Mouse (Mus musculus) liver, embryonic 14.5 days (tissue): ENCODE measurements around the gene Ltbr. TPM values are rescaled to one million over a fixed set of nuclear protein-coding genes. Genes with fewer than 3 reads are reported as not detected.

ENCODE experiments used
- ATAC-seq: fragments of 200-750 bp; cut with Nextera tagmentation; 2 replicates; pipeline ENCODE4 v1.8.0; 2017; ENCODE audit warnings: moderate number of reproducible peaks, mild to moderate bottlenecking, moderate library complexity; ENCODE audit not compliant: insufficient read depth
- DNase-seq, 3 experiments: peaks; one replicate each; pipeline ENCODE4 v3.0.0-alpha.2; 2012 to 2013; ENCODE audit warnings: low read depth in 3 of 3, low spot score in 3 of 3
- H3K27ac ChIP-seq: fragments of 300-500 bp; sonication (generic); 2 replicates; pipeline ENCODE4 v1.5.1; 2014; ENCODE audit warnings: moderate library complexity, mild to moderate bottlenecking, control low read depth, inconsistent platforms
- H3K27me3 ChIP-seq: fragments of 300-500 bp; sonication (generic); 2 replicates; pipeline ENCODE4 v1.6.1; 2014; ENCODE audit warnings: mild to moderate bottlenecking, low read length, moderate library complexity; ENCODE audit not compliant: control insufficient read depth, insufficient read depth
- H3K36me3 ChIP-seq: fragments of 300-500 bp; sonication (generic); replicated peaks from 2 replicates; pipeline ENCODE4 v1.6.1; 2014; ENCODE audit warnings: low read depth; ENCODE audit not compliant: control insufficient read depth, insufficient read depth
- H3K4me1 ChIP-seq, 2 experiments: fragments of 200-500 bp in 1 of 2; fragments of 300-500 bp in 1 of 2; sonication (generic) in 1 of 2; replicated peaks; 2 replicates each; pipeline ENCODE4 v1.6.1; 2012 to 2014; ENCODE audit warnings: antibody characterized with exemption in 1 of 2, inconsistent platforms in 1 of 2, low read length in 1 of 2; ENCODE audit not compliant: control insufficient read depth in 2 of 2, insufficient read depth in 2 of 2
- H3K4me2 ChIP-seq: fragments of 300-500 bp; sonication (generic); 2 replicates; pipeline ENCODE4 v1.6.1; 2014; ENCODE audit warnings: low read depth, mild to moderate bottlenecking, control low read depth, moderate library complexity
- H3K4me3 ChIP-seq, 2 experiments: fragments of 200-500 bp in 1 of 2; fragments of 300-500 bp in 1 of 2; sonication (generic) in 1 of 2; 2 replicates each; pipeline ENCODE4 v1.5.1; 2012 to 2014; ENCODE audit warnings: low read depth in 2 of 2, low read length in 2 of 2, mild to moderate bottlenecking in 2 of 2, control low read depth in 1 of 2, inconsistent platforms in 1 of 2, moderate library complexity in 1 of 2; ENCODE audit not compliant: insufficient read depth in 1 of 2
- H3K9ac ChIP-seq: fragments of 300-500 bp; sonication (generic); replicated peaks from 2 replicates; pipeline ENCODE4 v1.6.1; 2014; ENCODE audit warnings: mild to moderate bottlenecking, control low read depth, moderate library complexity
- H3K9me3 ChIP-seq: fragments of 300-500 bp; sonication (generic); 2 replicates; pipeline ENCODE4 v1.6.1; 2016; ENCODE audit warnings: low read length, mixed read lengths; ENCODE audit not compliant: control insufficient read depth
- CTCF ChIP-seq: IDR thresholded peaks from 2 replicates; pipeline ENCODE4 v1.5.1; 2016; ENCODE audit warnings: antibody characterized with exemption, low read depth, control low read depth
- EP300 ChIP-seq: IDR thresholded peaks from 2 replicates; pipeline ENCODE4 v1.6.1; 2016; ENCODE audit warnings: antibody characterized with exemption, low read depth
- WGBS: fragments of 180-500 bp; shearing (Covaris S2); extraction: QIAGEN DNeasy Blood & Tissue Kit; methylation state at CpG from one replicate; pipeline ENCODE4 v1.1.7; 2014; ENCODE audit not compliant: insufficient replicate concordance; 5-methylcytosine and 5-hydroxymethylcytosine counted together
- polyA plus RNA-seq, 2 experiments: library from polyadenylated mRNA; depleted of rRNA in 1 of 2; stranded (reverse) in 1 of 2; unstranded in 1 of 2; fragments of >200 nt; fragmentation: Nextera tagmentation in 1 of 2; extraction: Ambion mirVana in 1 of 2; gene quantifications; 2 replicates each; pipeline versions ENCODE4 v1.2.1 to v1.2.3; 2012 to 2014

Ltbr gene
- polyA plus RNA-seq, 2 experiments, result 12.3 to 15.2 TPM

DNA sequence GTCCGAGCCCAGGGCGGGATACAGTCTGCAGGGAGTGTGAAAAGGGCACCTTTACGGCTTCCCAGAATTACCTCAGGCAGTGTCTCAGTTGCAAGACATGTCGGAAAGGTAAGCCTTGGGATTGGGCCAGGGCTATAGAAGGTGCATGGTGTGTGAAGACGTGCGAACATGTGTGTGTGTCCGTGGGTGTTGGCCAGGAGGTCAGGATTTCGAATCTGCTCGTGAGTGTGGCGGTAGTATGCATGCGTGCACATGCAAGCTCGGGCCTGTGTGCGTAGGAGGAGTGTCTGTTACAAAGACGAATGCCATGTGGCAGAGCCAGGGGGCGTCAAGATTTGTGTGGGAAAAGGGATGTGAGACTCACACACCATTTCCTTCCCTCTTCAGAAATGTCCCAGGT is 43.6 kb upstream of the Ltbr start:
- H3K4me3 ChIP-seq, result no peak overlapping the region
- 69% methylated on average over 15 of the region's 15 CpGs for WGBS
- H3K9ac ChIP-seq, result no peak overlapping the region
- H3K27ac ChIP-seq, result no peak overlapping the region
- H3K36me3 ChIP-seq, result no peaks in the 10 kb centered on the region
- H3K9me3 ChIP-seq, result no peaks in the 10 kb centered on the region
- no peak for ATAC-seq
- no peak for DNase-seq
- no peak overlapping the region for H3K4me2 ChIP-seq
- TF ChIP-seq CTCF, result no peak
- no peak for TF ChIP-seq EP300
- peaks cover 0 to 27% of the 10 kb centered on the region in 2 experiments; a peak in 3 of 4 replicates for H3K4me1 ChIP-seq
- H3K27me3 ChIP-seq, result no peaks in the 10 kb centered on the region

GRCm38 (mm10) chr6:125356264-125356663 is 42.6 kb upstream of the Ltbr start:
- H3K9ac ChIP-seq, result no peak overlapping the region
- no peaks in the 10 kb centered on the region for H3K9me3 ChIP-seq
- H3K4me3 ChIP-seq, result no peak overlapping the region
- H3K4me2 ChIP-seq, result no peak overlapping the region
- TF ChIP-seq CTCF (no peak), EP300 (no peak)
- H3K27me3 ChIP-seq, result no peaks in the 10 kb centered on the region
- no peaks in the 10 kb centered on the region for H3K36me3 ChIP-seq
- no peak overlapping the region for H3K27ac ChIP-seq
- DNase-seq, result no peak
- peaks cover 0 to 35% of the 10 kb centered on the region in 2 experiments; a peak in 3 of 4 replicates for H3K4me1 ChIP-seq
- 42% methylated on average over 8 of the region's 8 CpGs for WGBS
- ATAC-seq, result no peak

GRCm38 (mm10) chr6:125355197-125355741 is 41.6 kb upstream of the Ltbr start:
- TF ChIP-seq EP300 (no peak), CTCF (no peak)
- no peaks in the 10 kb centered on the region for H3K36me3 ChIP-seq
- H3K4me3 ChIP-seq, result no peak overlapping the region
- H3K27ac ChIP-seq, result no peak overlapping the region
- peaks cover 0 to 37% of the 10 kb centered on the region in 2 experiments; a peak in 3 of 4 replicates for H3K4me1 ChIP-seq
- DNase-seq (no peak), ATAC-seq (0 out of 2 replicates have a peak, but pooled peaks have one; percentile 7)
- WGBS, result 7% methylated on average over 10 of the region's 10 CpGs
- no peak overlapping the region for H3K9ac ChIP-seq
- no peaks in the 10 kb centered on the region for H3K9me3 ChIP-seq
- H3K4me2 ChIP-seq, result peak overlapping the region; percentile 36
- no peaks in the 10 kb centered on the region for H3K27me3 ChIP-seq

GRCm38 (mm10) chr6:125354352-125355151 is 40.9 kb upstream of the Ltbr start:
- Histone ChIP-seq H3K27me3 (no peaks in the 10 kb centered on the region), H3K4me1 (peaks cover 0 to 37% of the 10 kb centered on the region in 2 experiments; a peak in 3 of 4 replicates), H3K9me3 (no peaks in the 10 kb centered on the region), H3K4me2 (peak overlapping the region; percentile 36), H3K4me3 (no peak overlapping the region), H3K36me3 (no peaks in the 10 kb centered on the region), H3K27ac (no peak overlapping the region), H3K9ac (no peak overlapping the region)
- ATAC-seq (peak; percentile 46; the same call in 1 of the 2 replicates), DNase-seq (no peak)
- WGBS, result 8% methylated on average over 14 of the region's 14 CpGs
- TF ChIP-seq EP300, result no peak

- peaks cover 0 to 39% of the 10 kb centered on the region in 2 experiments; a peak in 3 of 4 replicates for H3K4me1 ChIP-seq
- no peak overlapping the region for H3K4me3 ChIP-seq
- H3K9ac ChIP-seq, result no peak overlapping the region
Measured at GRCm38 (mm10) chr6:125353655-125354054, 40.0 kb upstream of the Ltbr start.

More at GRCm38 (mm10) chr6:125353655-125354054, 40.0 kb upstream of the Ltbr start:
- ATAC-seq (no peak), DNase-seq (no peak)
- H3K27me3 ChIP-seq, result no peaks in the 10 kb centered on the region
- H3K27ac ChIP-seq, result no peak overlapping the region
- no peaks in the 10 kb centered on the region for H3K9me3 ChIP-seq
- no peaks in the 10 kb centered on the region for H3K36me3 ChIP-seq
- 25% methylated on average over 4 of the region's 4 CpGs for WGBS
- no peak for TF ChIP-seq CTCF
- no peak for TF ChIP-seq EP300
- H3K4me2 ChIP-seq, result no peak overlapping the region; the same call in 1 of the 2 replicates
